Mouse (Mus musculus) lung, postnatal 25 days (tissue): ENCODE data around the gene Tomm20l.

ENCODE experiments used
- DNase-seq: peaks from one replicate; pipeline ENCODE4 v3.0.0; 2022; ENCODE audit warnings: low spot score

The Tomm20l gene

DNA sequence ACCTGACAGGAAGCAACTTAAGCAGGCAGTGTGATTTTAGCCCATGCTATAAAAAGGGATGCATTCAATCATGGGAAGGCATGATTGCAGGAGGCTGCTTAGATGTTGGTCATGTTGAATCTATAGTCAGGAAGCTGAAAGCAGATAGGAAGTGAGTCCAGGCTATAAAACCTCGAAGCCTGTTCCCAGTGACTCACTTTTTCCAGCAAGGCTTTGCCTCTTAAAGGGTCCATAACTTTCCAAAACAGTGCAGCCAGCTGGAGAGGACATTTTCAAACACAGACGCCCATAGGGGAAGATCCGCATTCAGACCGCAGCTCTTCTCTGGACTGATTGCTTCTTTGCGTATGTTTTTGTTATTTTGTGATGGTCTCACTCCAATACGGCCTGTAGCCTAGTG, 43.8 kb downstream of the Tomm20l start:
- no peak for DNase-seq

DNA sequence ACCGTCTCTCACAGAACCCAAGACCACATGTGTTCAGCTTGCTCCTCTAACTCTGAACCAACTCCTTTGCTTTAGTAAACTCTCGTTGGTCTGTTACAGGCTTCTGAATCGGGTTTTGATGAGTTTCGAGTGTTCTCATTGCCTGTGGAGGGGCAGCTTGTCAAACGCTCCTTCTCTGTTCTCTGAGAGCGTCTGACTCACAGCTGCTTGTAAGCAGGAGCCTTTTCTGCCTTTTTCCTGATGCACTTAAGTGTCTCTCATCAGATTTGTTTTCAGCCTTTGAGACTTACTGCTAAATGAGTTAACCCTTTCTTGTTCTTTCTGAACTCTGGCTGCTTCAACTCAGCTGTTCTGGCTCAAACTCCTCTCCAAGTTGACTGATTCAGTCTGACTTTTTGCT, 46.7 kb downstream of the Tomm20l start:
- DNase-seq: peak; percentile 11

DNA sequence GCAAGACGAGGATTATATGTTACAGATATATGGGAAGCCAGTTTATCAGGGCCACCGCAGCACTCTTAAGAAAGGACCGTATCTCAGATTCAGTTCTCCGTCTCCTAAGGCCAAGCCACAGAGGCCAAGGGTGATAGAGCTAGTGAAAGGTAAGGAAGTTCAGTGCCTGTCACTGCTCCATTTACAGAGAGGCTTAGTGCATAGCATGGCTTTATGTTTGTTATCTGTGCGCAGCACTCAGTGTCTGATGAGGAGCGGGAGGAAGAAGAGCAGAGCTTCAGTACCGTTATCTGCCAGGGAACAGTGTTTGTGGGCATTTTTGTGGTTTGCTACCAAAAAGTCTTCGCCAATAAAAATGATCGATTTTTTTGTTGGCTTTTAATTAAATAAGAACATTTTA, 53.2 kb downstream of the Tomm20l start:
- no peak for DNase-seq

DNA sequence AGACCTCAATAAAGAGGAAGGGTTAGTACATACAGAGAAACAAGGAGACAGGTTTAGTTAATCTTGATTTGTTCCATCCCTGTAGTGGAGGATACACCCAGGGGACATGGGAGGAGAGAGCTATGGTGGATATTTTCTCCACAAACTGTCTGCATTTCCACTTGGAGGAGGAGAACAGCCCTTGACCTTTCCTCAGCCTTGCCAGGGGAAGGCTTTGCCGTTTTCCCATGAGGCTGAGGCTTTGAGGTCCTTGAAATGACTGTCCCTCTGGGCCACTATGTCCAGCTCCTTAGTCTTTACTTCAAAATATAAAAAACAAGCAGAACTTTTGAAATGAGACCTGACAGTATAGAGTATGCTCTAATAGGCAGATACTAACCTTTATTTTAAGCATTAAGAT, 58.7 kb downstream of the Tomm20l start:
- DNase-seq: no peak
